Mouse (Mus musculus): ENCODE data around the gene Amigo1.

GRCm38 (mm10) chr3:108226558-108227350 lies 40.6 kb downstream of the Amigo1 start, which contains the start of gene Sypl2:
- TF ChIP-seq POLR2A (IDR thresholded peaks at IDR 0.05; ENCODE audit: low read depth, low read length) (no peak), CTCF (IDR thresholded peaks at IDR 0.05; ENCODE audit: extremely low read depth, insufficient read depth, insufficient read length, insufficient replicate concordance) (no peak)
